Mouse (Mus musculus) C2C12 (cell line): Measurements from ENCODE around the gene Mtmr3. TPM values are rescaled to one million over a fixed set of nuclear protein-coding genes. Genes with fewer than 3 reads are reported as not detected.

Experiments
- H3K27me3 ChIP-seq: one replicate; pipeline ENCODE4 v1.6.1; 2011; ENCODE audit not compliant: control insufficient read depth, insufficient read depth, insufficient read length
- H3K36me3 ChIP-seq: one replicate; pipeline ENCODE4 v1.6.1; 2011; ENCODE audit not compliant: control insufficient read depth, insufficient read depth
- H3K4me3 ChIP-seq: one replicate; pipeline ENCODE4 v1.5.1; 2011; ENCODE audit warnings: mild to moderate bottlenecking, control low read depth; ENCODE audit not compliant: poor library complexity, insufficient read depth, severe bottlenecking
- H3K79me2 ChIP-seq: one replicate; pipeline ENCODE4 v1.6.1; 2011; ENCODE audit not compliant: control insufficient read depth, insufficient read depth
- H3K79me3 ChIP-seq: one replicate; pipeline ENCODE4 v1.6.1; 2011; ENCODE audit warnings: low read depth, control low read depth
- H3ac ChIP-seq: one replicate; pipeline ENCODE3; 2011; ENCODE audit warnings: low read depth; ENCODE audit not compliant: control insufficient read depth, insufficient read length
- CEBPB ChIP-seq: IDR thresholded peaks from one replicate; pipeline ENCODE4 v1.6.1; 2011; ENCODE audit warnings: low read depth, mild to moderate bottlenecking, control low read depth, moderate library complexity
- CTCF ChIP-seq: IDR thresholded peaks from one replicate; pipeline ENCODE4 v1.5.1; 2011; ENCODE audit not compliant: control insufficient read depth, insufficient read depth, insufficient read length
- FOSL1 ChIP-seq: IDR thresholded peaks from one replicate; pipeline ENCODE4 v1.8.0; 2011; ENCODE audit warnings: mild to moderate bottlenecking, low read length; ENCODE audit not compliant: poor library complexity, insufficient read depth, severe bottlenecking
- MAX ChIP-seq: IDR thresholded peaks from one replicate; pipeline ENCODE4 v1.6.1; 2011; ENCODE audit warnings: mild to moderate bottlenecking, control low read depth
- MYOD1 ChIP-seq: IDR thresholded peaks from one replicate; pipeline ENCODE4 v1.6.1; 2011; ENCODE audit warnings: low read depth; ENCODE audit not compliant: control insufficient read depth, insufficient read length
- MYOG ChIP-seq: IDR thresholded peaks from one replicate; pipeline ENCODE4 v1.6.1; 2011; ENCODE audit not compliant: control insufficient read depth, insufficient read length; ENCODE audit errors: extremely low read depth
- USF1 ChIP-seq: IDR thresholded peaks from one replicate; pipeline ENCODE4 v1.6.1; 2011; ENCODE audit warnings: low read depth, mild to moderate bottlenecking, control low read depth, moderate library complexity
- polyA plus RNA-seq: library from polyadenylated mRNA; unstranded; fragments of >200 nt; fragmentation: generic; extraction: Trizol; gene quantifications from one replicate; pipeline ENCODE4 v1.2.1, GENCODE M21; 2012; ENCODE audit warnings: missing spikeins

Mtmr3 gene
- polyA plus RNA-seq, 1 experiment = 13.8 TPM

DNA sequence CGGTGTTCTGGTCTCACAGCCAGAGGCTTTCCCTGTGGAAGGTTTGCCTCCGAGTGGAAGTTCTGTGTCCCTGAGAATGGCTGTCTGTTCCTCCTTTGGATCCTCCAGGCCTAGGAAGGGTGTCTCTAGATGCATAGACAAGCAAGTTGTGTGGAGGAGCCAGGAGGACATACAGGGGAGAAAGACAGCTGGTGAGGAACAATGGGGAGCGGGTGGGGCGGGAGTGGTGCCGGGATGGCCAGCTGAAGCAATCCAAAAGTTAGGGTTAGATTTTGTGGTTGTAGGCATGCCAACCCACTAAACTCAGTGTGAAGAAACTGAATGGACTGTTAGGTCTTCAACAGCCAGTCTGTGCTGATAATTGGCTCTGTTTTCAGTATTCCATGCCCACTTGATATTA lies 122.9 kb downstream of the Mtmr3 start:
- H3K36me3 ChIP-seq = no peaks in the 10 kb centered on the region
- no peaks in the 10 kb centered on the region for H3K79me3 ChIP-seq
- no peaks in the 10 kb centered on the region for H3K79me2 ChIP-seq
- H3ac ChIP-seq = no peak overlapping the region
- H3K4me3 ChIP-seq = no peak overlapping the region
- TF ChIP-seq MYOD1 (no peak), FOSL1 (no peak), CTCF (no peak), USF1 (no peak), MYOG (no peak), MAX (no peak), CEBPB (no peak)
- no peaks in the 10 kb centered on the region for H3K27me3 ChIP-seq

DNA sequence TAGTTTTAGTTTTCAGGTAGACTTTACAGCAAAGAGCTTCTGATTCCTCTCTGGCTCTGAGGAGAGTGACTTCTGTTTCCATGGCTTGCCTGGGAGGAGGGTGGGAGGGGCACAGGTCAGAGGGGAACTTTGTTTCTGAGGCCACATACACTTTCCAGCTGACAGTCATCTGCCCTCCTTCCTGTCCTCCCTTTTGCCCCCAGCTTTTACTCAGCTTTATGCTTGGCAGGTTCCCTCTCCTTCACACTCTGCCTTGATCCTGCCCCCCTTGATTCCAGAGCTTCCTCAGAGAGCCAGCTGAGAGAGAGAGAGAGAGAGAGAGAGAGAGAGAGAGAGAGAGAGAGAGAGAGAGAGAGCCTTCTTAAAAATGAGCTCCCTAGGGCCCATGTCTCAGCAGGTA lies 123.4 kb downstream of the Mtmr3 start:
- H3K36me3 ChIP-seq = no peaks in the 10 kb centered on the region
- H3K79me2 ChIP-seq = no peaks in the 10 kb centered on the region
- H3K4me3 ChIP-seq = no peak overlapping the region
- no peaks in the 10 kb centered on the region for H3K27me3 ChIP-seq
- no peak overlapping the region for H3ac ChIP-seq
- H3K79me3 ChIP-seq = no peaks in the 10 kb centered on the region
- TF ChIP-seq USF1 = no peak
- no peak for TF ChIP-seq CEBPB
- no peak for TF ChIP-seq MYOD1
- no peak for TF ChIP-seq CTCF
- TF ChIP-seq MAX = no peak
- no peak for TF ChIP-seq FOSL1
- no peak for TF ChIP-seq MYOG

DNA sequence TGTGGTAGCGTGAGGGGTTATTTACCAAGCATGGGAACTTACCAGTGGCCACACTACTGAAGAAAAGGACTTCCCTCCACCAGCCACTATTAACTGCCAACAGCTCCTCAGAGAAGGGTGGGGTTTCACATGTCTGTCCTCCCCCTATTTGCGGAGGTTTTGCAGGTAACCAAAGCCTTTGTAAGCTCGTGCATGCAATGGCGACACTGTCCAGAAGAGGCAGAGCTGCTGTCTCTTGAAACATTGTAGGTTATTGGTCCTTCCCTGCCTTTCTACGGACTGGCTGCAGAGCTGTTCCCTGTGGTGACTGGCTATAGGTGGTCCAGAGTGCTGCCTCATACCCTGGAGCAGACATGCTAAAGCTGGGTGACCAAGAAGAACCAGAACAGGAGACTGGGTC lies 125.6 kb downstream of the Mtmr3 start:
- Histone ChIP-seq H3ac (no peak overlapping the region), H3K4me3 (no peak overlapping the region), H3K79me2 (no peaks in the 10 kb centered on the region), H3K27me3 (no peaks in the 10 kb centered on the region), H3K36me3 (no peaks in the 10 kb centered on the region), H3K79me3 (no peaks in the 10 kb centered on the region)
- TF ChIP-seq MYOG (no peak), MYOD1 (no peak), MAX (no peak), CEBPB (no peak), USF1 (no peak), FOSL1 (no peak), CTCF (no peak)

DNA sequence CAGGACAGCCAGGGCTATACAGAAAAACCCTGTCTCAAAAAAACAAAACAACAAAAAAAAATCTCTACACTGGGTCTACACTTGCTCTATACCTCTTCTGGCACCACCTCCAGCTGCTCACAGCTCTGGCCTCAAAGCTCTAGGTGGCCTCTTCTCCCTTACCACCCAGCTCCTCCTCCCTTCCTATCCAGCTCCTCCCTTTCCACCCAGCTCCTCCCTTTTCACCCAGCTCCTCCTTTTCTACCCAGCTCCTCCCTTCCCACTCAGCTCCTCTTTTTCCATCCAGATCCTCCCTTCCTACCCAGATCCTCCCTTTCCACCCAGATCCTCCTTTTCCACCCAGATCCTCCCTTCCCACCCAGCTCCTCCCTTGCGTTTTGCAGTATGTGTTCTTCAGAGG lies 127.2 kb downstream of the Mtmr3 start:
- H3K4me3 ChIP-seq = no peak overlapping the region
- H3ac ChIP-seq = no peak overlapping the region
- no peaks in the 10 kb centered on the region for H3K79me2 ChIP-seq
- no peaks in the 10 kb centered on the region for H3K36me3 ChIP-seq
- no peaks in the 10 kb centered on the region for H3K27me3 ChIP-seq
- no peaks in the 10 kb centered on the region for H3K79me3 ChIP-seq
- no peak for TF ChIP-seq MAX
- no peak for TF ChIP-seq CEBPB
- no peak for TF ChIP-seq MYOD1
- TF ChIP-seq MYOG = no peak
- no peak for TF ChIP-seq CTCF
- no peak for TF ChIP-seq USF1
- TF ChIP-seq FOSL1 = no peak

DNA sequence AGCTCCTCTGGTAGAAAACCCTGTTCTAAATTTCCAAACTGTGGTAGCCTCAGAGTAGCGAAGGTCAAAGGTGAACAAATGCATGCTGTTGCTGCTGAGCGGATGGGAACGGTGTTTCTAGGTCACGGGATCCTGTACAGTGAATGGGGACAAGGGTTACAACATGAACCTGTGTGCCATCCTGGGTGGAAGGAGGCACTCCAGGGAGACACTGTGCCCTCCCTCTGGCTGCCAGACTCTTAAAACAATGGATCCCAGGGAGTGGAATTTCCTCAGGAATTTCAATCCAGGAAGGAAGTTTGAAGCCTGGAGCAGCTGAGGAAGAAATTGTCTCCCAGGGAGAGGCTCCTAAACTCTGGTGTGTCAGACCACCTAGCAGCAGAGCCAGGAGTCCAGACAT lies 128.5 kb downstream of the Mtmr3 start:
- TF ChIP-seq MYOD1 (no peak), CTCF (no peak), MYOG (no peak), FOSL1 (no peak), USF1 (no peak), CEBPB (no peak), MAX (no peak)

DNA sequence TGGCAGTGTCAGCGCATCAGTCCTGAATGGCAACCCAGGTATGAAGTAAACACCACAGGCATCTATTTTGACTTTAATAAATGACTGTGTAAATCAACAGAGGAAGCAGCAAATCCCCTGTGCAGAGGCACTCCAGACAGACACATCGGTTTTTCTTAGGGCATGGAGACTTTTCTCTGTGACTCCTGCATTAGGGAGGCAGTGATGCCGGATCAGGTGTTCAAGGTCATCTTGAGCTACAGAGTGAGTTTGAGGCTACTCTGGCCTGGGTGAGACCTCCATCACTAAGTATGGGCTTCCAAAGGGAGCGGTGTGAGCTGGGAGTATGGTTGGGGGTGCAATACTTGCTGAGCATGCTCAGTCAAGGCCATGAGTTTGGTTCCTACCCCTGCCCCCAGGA lies 130.0 kb downstream of the Mtmr3 start:
- no peaks in the 10 kb centered on the region for H3K36me3 ChIP-seq

More for the DNA sequence above, 128.5 kb downstream of the Mtmr3 start:
- H3K4me3 ChIP-seq = no peak overlapping the region
- H3K27me3 ChIP-seq = no peaks in the 10 kb centered on the region
- H3K79me2 ChIP-seq = no peaks in the 10 kb centered on the region
- H3K36me3 ChIP-seq = no peaks in the 10 kb centered on the region
- no peak overlapping the region for H3ac ChIP-seq
- H3K79me3 ChIP-seq = no peaks in the 10 kb centered on the region

More for the DNA sequence above, 130.0 kb downstream of the Mtmr3 start:
- H3K4me3 ChIP-seq = no peak overlapping the region
- no peak overlapping the region for H3ac ChIP-seq
- TF ChIP-seq CEBPB (no peak), FOSL1 (no peak), MYOD1 (no peak), MAX (no peak), MYOG (no peak), CTCF (no peak), USF1 (no peak)
- no peaks in the 10 kb centered on the region for H3K79me2 ChIP-seq
- H3K27me3 ChIP-seq = no peaks in the 10 kb centered on the region
- H3K79me3 ChIP-seq = no peaks in the 10 kb centered on the region
